Mouse (Mus musculus): ENCODE measurements at regions not wholly inside any gene's neighbourhood (a gene's known extent, or its start where the extent isn't known, plus 50 kb on each side); places are given as distances from the start of the nearest gene placed in this dataset.

- peak in 1 of 2 experiments; percentile 4 for DNase-seq
Measured at GRCm38 (mm10) chr14:111149653-111150052, 394.7 kb upstream of the Slitrk6 start.

- DNase-seq = no peak
Measured at GRCm38 (mm10) chr14:111116600-111116999, 361.7 kb upstream of the Slitrk6 start.

GRCm38 (mm10) chr14:111103579-111103978 is 348.6 kb upstream of the Slitrk6 start:
- DNase-seq = no peak

- DNase-seq = no peak
Measured at GRCm38 (mm10) chr14:111100257-111100656, 345.3 kb upstream of the Slitrk6 start.

GRCm38 (mm10) chr14:111096229-111096628 is 341.3 kb upstream of the Slitrk6 start:
- DNase-seq = no peak

- DNase-seq = no peak
Measured at GRCm38 (mm10) chr14:111074517-111074916, 319.6 kb upstream of the Slitrk6 start.

GRCm38 (mm10) chr14:111073529-111073928 is 318.6 kb upstream of the Slitrk6 start:
- DNase-seq = no peak

Data from heart, adult 18-20 months (tissue).